Mouse (Mus musculus) left cerebral cortex, postnatal 10 days (tissue): ENCODE measurements around the gene Lmx1a. TPM values are rescaled to one million over a fixed set of nuclear protein-coding genes. Genes with fewer than 3 reads are reported as not detected.
A peak's percentile ranks its signal among the peaks of the same experiment; 100 is the strongest.

ENCODE experiments used
- DNase-seq, 2 experiments: peaks; one replicate each; pipeline ENCODE4 v3.0.0; 2021 to 2022; ENCODE audit warnings: low spot score in 2 of 2, mixed read lengths in 1 of 2; ENCODE audit errors: extremely low spot score in 1 of 2
- intact Hi-C: fragments of 180-260 bp; cut with DNase I; formaldehyde crosslinking; loops from one replicate; pipeline ENCODE4 v1.15.1; 2025
- total RNA-seq, 2 experiments: library from RNA; stranded (reverse); gene quantifications; 2 replicates each; pipeline ENCODE4 v1.2.3; 2021

Lmx1a gene
- total RNA-seq, 2 experiments from 2014 or later = not detected

GRCm38 (mm10) chr1:167691911-167692682 is 3.1 kb downstream of the Lmx1a start:
- peak in 1 of 2 experiments; percentile 4 for DNase-seq
- intact Hi-C loops = no loop called here

GRCm38 (mm10) chr1:167692683-167693045 is 3.6 kb downstream of the Lmx1a start:
- intact Hi-C loops = no loop called here
- DNase-seq = no peak

DNA sequence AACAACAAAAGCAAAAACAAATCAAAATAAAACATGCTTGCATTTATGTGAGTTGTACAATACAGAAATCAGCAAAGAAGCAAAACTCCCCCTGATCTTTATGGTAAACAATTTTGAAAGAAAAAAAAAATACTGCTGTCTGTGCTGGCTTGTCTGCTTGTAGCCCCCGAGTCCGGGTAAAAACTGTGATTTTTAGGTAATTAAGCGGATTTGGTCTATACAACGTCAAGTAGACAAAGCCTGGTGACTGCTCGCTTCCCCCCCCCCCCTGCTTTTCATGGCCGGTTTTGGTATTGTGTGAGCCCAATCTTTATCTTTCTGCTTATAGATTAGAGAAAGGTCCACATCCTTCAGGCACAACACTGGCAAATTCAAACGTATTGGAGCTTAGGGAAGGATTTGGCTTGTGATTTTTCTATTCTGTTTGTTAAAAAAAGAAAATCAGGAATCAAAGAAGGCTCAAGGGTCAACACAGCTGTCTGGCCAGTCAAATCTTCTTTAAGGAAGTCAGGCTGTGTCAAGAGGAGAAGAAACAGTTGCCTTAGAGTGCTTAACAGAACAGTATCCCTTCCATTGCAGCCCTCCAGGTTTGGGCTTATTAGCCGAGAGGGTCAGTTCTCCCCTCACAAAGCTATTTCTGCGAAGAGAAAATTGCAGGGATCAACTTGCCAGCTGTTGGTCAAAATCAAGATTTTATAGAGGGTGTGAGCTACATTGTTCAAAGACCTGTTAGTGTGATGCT is 4.6 kb downstream of the Lmx1a start:
- intact Hi-C loops = no loop called here
- no peak for DNase-seq

GRCm38 (mm10) chr1:167694731-167695130 is 5.7 kb downstream of the Lmx1a start:
- no peak for DNase-seq
- intact Hi-C loops = no loop called here

DNA sequence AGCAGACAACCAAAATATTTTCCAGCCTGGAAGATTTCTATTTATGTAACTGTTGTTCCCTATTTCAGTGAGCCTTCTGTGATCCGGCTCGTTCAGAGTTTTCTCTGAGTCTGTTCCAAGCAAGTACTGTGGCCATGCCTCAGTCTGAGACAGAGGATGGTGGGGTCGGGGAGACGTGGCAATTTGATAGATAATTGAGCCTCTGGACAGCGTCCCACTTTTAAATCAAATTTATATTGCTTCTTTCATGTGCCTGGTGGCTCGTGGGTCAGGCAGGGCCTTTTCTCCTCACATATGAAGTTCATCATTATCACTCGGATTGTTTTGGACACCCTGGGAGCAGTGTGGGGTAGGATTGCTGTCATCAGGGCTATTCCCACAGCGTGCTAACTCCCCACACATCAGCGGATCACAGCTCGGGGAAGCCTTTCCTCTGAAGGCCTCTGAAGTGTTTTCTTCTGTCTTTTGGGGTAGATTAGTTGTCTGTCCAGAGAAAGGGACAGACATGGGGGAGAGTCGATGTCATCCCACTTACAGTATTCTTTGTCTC is 6.9 kb downstream of the Lmx1a start:
- no peak for DNase-seq
- intact Hi-C loops = no loop called here

DNA sequence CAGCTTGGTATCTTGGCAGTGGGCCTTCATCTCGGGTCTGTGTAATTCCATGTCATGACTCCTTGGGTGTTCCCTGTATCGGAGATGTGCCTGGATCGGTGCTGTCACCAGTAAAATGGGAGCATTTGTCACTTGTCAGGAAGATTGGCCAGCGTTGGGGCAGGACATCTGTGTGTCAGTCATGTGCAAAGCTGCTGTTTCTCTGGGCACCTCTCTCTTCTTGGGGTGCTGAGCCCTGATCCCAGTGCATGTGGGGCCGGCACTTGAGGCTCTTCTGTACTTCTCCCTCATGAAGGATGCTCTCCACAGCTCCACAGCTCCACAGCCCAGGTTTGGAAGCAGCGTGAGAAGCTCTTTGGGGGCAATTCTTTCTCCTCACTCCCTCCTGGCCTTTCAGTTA is 10.7 kb downstream of the Lmx1a start:
- intact Hi-C loops = no loop called here

DNA sequence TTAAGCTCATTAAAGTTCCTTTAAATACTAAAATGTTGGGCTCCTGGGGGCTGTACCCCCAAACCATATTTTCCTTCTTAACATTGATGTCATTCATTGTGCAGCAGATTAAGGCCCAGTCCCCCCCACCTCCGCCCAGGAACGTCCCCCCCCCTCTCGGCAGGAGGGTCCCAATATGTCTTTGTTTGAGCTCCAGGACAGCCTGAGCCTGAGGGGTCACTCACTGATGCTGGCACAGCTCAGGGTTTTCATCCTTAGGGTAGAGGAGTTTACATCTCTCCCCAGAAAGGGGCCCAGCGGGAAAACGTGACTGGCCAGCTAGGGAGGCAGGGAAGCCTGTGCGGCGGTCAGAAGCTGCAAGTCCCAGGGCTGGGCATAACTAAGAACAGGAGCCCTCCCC is 11.2 kb downstream of the Lmx1a start:
- no peak for DNase-seq
- intact Hi-C loops = no loop called here

More for the DNA sequence above, 10.7 kb downstream of the Lmx1a start:
- no peak for DNase-seq

GRCm38 (mm10) chr1:167705527-167705926 is 16.5 kb downstream of the Lmx1a start:
- intact Hi-C loops = no loop called here
- no peak for DNase-seq

DNA sequence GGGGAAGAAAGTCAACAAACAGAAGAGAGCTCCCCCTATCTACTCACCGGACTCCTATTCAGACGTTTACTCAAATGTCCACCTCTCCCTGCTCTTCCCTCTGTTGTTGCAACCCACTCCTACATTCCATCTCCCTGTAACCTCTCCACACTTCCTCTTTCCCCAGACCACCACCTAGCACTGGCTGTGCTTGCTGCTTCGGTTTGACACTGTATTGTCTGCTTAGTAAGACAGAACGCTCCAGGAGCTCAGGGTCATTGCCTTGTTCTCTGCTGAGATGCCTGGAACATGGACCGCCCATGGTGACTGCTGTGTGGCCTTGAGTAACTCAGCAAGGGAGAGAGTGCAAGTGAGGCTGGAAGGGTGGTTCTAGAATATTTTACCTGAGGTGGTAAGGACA is 19.7 kb downstream of the Lmx1a start:
- intact Hi-C loops = no loop called here
- DNase-seq = no peak

DNA sequence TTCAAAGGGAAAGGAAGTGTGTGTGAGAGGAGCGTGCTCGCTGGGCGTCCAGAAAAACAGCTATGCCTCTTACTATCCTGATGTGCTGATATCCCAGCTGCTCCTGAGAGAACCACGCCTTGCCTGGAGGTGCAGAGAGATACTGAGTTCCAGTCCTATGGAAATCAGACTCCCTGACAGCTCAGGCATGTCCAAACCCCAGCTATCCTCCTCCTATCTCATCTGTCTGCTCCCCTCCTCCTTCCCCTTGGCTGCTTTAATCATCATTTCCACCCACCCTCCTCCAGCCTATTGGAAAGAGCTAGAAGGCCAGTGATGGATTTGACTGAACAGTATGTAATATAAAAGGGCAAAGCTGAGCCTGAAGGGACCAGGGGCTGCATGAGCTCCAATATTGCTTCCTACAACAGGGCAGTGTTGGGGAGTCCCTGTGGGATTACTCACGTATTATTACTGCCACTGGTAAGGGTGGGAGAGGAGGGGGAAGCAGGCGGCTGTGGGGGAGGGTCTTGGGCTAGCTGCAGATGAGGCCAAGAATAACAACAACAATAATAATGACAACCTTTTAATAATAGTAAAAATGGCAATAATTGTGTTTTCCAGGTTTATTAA is 26.8 kb downstream of the Lmx1a start:
- intact Hi-C loops = no loop called here
- DNase-seq = no peak

DNA sequence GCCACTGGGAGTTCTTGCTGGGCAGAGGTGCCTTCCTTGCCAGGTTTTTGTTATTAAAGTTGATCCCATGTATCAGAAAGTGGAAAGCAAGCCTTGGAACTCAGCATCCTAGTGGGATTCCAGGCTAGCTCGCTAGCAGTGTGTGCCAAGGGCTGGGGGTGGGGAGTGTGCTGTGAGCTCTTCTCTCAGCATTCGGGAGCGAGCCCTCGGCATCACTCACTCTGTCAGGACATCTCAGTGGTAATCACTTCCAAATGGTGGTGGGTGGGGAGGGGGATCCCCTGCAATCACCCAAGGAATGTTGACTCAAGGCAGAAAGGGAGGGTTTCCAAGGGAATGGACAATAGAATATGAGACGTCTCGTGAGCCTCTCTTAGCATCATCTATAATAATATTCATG is 45.4 kb downstream of the Lmx1a start:
- no peak for DNase-seq
- intact Hi-C loops = no loop called here

GRCm38 (mm10) chr1:167736793-167737192 is 47.8 kb downstream of the Lmx1a start:
- peak in 1 of 2 experiments; percentile 7 for DNase-seq
- intact Hi-C loops = no loop called here

DNA sequence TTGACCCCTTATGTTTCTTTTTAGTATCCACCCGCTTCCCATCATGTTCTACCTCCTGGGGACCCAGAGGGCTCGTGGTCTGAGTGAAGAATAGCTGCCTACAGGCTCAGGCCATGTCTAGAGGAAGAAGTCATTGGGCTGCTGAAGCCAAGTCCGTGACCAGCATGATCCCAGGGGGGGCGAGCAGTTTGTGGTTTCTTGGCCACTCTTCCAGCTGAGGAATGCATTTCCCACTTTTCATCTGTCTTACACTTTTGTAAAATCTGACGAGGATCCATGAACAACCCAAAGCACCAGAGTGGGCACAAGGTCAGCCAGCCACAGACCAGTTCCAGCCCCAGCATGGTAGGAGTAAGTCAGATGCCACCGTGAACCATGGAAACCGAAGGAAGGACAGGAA is 50.2 kb downstream of the Lmx1a start:
- intact Hi-C loops = no loop called here
- no peak for DNase-seq

GRCm38 (mm10) chr1:167746676-167747075 is 57.6 kb downstream of the Lmx1a start:
- intact Hi-C loops = no loop called here
- no peak for DNase-seq

DNA sequence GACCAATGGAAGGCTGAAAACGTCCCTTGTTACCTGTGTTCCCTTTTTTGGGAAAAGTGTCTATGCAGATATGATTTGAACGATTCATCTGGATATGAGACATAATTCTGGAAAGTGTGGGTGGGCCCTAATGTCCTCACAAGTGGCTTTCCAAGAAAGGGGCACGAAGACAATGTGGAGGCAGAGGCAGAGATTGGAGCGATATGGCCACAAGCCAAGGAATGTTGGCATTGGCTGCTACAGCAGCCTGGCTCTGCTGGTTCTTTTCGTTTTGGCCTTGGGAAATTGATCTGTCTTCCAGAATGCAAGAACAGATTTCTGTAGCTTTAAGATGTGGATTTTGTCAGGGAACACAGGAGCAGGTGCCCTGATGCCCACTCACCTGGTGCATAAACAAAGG is 63.6 kb downstream of the Lmx1a start:
- intact Hi-C loops = no loop called here
- DNase-seq = no peak

- intact Hi-C loops = no loop called here
Observed at GRCm38 (mm10) chr1:167754085-167754484, 65.0 kb downstream of the Lmx1a start.

DNA sequence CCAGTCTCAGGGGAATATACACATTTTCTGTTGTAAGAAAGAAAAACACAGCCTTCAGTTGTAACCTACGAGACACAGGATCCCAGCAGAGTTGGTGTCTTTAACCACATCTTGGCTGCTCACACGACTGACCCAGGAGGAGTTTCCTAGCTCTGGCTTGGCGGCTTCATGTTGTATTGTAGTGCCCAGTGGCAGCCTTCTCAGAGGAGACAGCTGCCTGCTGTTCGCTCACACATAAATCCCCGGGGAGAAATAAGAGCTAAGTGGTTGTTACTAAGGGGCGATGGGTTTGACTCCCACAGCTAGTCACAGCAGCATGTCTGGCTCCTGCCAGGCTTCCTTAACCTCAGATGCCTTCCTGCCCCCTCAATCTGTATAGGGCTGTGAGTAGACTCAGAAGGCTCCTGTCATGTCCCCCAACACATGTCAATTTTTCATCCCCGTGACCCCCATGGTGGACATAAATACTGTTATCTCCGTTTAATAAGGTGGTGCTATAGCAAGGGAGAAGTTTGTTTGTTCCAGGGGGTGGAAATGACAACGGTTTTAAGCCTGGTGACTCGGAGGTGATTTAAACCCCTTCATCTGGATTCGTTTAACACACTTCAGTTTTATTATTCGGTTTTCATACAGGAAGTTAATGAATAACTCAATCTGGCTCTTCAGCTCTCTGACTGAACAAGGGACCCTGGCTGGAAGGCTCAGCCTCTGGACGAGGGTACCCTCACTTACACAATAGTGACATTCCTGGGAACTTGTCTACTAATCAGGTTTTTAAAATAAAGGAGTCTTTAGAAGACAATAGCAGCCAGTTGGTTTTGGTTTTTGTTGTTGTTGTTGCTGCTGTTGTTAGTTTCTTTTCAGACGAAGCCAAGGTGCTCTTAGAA is 65.8 kb downstream of the Lmx1a start:
- no peak for DNase-seq
- intact Hi-C loops = no loop called here

More at GRCm38 (mm10) chr1:167754085-167754484, 65.0 kb downstream of the Lmx1a start:
- no peak for DNase-seq

GRCm38 (mm10) chr1:167758208-167758607 is 69.2 kb downstream of the Lmx1a start:
- intact Hi-C loops = no loop called here
- no peak for DNase-seq

DNA sequence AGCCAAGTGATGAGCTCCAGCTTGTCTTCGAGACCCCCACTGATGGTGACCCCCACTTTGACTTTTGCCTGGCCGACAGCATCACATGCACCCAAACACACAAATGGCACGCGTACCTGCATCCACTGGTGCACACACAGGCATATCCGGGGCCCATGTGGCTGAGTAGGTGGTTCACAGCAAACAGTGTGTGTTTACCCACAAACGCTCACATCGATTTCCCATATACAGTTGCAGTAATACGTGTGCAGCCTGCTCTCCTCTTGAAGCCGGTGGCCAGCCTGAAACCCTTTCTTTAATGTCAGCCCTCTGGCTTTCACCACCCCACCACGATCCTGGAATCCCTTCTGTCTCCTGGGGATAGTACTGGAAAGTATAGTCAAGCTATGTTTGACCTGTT is 71.3 kb downstream of the Lmx1a start:
- intact Hi-C loops = no loop called here
- DNase-seq = no peak
